Mouse (Mus musculus): ENCODE data around the gene Sorl1. TPM values are rescaled to one million over a fixed set of nuclear protein-coding genes. Genes with fewer than 3 reads are reported as not detected.
A peak's percentile ranks its signal among the peaks of the same experiment; 100 is the strongest.

Gene Sorl1
- total RNA-seq, 2 experiments from 2014 or later: 23.5 to 38.2 TPM

DNA sequence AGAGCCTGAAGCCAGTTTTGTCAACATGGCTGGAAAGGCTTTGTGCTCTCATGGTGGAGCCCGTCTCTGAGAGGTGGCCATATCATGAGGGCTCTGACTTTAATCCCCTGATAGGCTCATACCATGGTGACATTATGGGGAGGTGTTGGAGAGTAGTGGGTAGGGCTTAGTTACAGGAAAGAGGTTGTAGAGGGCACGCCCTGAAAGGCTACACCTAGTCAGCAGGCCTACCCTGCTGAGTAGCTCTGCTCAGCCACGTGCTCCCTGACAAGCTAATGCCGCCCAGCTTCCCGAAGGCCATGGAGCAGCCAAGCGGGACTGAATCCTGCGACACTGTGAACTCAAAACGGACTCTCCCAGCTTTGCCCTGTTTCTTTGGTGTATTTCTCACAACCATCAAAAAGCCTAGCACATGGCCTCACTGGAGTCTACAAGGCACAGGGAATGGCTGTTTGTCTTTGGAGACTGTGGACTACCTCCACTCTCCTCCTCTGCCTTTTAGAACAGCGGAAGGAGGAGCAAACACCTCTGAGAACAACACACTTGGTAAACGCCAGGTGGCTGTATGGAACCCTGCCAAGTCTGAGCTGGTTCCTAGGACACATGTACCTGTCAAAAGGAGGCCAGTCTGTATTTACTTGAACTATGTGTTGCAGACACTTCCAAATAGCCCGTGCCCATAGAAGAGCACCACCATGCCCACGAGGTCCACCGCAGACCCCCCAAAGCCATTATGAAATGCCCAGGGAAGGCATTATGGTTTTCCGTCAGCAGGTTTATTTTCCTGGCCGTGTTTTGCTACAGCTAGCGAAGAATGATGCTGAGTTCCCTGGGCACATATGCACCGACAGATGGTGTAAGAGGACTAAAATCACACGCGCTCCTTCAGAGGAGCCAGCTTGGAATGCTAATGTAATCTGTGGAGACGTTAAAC is 69.5 kb downstream of the Sorl1 start:
- no peak for DNase-seq (ENCODE audit: low spot score in 2 of 2)

DNA sequence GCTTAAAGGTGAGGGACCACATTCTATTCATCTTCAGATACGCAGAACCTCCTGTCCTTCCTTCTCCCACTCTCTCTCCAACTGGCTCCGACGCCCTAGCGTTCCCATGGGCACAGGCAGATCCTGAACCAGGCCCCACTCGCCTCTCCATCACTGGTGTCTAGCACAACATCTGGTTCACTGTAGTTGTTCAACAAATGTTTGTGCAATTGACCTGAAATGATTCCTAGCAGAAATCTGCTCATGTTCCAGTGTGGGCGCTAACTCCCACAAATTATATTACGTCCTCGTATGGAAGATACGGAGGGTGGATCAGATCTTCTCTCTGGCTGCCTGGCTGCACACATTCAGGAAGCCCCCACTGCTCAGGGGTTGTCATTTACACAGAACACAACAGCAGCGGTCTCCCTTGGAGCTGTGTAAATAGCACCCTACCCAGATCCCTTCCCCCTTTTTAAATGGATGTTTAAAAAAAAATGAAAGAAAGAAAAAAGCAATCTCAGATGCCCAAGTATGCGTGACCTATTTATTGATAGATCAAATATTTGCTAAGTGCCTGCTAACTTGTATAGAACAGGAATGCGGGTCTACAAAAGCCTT is 70.4 kb downstream of the Sorl1 start:
- no peak for DNase-seq (ENCODE audit: low spot score in 2 of 2)

DNA sequence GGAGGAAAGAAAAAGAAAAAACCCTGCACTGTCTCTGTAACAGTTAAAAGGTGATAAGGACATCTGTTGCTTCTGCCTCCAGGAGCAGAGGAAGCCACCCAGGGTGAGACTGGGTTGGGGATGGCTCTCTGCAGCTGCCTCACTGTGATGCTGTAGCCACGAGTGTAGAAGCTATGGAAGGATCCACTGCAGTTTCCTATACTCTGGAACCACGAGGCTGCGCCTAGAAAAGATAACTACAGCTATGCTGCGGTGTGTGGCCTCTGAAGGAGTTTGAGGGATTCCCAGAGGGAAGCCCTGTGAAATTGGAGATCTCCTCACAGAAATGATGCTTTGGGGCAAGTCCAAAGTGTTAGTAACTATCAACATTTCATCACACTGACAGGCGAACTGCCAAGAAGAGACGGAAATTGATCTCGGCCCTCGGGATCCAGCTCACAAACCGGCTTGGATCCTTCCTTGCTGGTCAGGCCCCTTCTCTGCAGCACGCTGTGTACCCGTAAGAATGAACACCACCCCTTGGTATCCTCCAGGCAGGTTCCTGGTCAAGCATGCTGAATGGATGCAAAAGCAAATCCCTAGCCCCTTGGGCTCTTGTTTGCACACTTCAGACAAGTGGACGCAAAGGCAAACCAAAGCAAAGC is 71.3 kb downstream of the Sorl1 start:
- no peak for DNase-seq (ENCODE audit: low spot score in 2 of 2)

DNA sequence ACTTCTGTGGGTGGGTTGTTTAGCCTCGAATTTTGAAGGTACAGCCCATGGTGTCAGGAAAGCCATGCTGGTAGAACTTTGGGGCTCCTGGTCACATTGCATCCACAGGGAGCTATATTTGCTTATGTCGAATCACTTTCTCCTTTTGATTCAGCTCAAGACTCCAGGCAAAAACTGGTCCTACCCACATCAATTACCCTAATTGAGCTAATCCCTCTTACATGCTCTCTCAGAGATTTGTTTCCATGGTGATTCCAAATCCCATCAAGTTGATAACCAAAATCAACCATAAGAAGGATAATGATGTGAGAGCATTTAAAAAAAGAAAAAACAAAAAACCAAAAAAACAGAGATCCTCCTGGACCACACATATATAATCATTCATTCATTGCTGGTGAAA is 75.6 kb downstream of the Sorl1 start:
- DNase-seq (ENCODE audit: low spot score in 2 of 2): no peak

DNA sequence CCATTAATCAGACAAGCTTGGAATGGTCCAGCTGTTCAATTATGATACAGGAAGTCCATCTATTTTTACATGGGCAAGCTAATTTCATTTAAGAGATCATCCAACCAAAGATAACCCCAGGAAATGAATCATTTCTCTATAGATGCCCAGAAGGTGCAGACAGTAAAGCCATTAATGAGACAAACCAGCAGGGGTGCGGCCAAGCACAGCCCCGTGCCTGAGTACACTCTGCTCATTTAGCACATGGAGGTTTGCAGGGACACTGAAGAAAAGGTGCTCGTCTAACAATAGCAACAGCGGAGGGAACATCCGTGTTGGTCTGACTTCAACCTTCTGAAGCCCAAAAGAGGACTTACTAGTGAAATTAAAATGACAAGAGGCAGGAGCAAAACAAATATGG is 76.3 kb downstream of the Sorl1 start:
- DNase-seq (ENCODE audit: low spot score in 2 of 2): no peak

DNA sequence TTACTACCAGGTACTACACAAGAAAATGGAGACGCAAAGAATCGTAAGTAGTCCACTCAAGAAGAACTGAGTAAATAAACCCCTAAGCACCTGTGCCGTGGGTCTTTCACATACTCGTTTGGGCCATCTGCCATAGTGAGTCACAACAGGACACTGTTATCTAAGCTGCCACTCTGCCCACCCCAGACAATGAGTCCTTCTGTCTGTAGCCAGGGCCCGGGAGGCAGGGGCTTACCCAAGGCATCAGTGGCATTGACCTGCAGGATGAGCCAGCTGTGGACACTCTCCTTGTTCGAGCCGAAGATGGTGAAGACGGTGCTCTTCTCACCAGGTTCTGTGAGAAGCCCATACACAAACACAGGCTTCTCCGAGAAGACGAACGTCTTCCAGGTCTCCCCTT is 77.8 kb downstream of the Sorl1 start:
- DNase-seq (ENCODE audit: low spot score in 2 of 2): no peak

DNA sequence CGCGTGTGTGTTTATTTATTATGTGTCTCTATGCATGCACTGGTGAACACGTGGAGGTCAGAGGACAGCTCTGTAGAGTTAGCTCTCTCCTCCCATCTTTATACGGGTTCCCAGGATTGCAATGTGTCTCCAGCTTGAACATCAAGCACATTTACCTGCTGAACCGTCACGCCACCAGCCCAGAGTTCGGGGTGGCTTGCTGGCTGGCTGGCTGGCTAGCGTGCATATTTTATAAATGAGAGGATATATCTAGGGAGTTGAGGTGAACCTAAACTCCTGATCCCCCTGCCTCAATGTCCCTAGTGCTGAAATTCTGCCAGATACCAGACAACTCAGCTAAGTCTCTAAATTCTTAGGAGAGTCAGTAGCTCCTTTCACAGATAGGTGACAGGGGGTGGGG is 79.4 kb downstream of the Sorl1 start:
- no peak for DNase-seq (ENCODE audit: low spot score in 2 of 2)

DNA sequence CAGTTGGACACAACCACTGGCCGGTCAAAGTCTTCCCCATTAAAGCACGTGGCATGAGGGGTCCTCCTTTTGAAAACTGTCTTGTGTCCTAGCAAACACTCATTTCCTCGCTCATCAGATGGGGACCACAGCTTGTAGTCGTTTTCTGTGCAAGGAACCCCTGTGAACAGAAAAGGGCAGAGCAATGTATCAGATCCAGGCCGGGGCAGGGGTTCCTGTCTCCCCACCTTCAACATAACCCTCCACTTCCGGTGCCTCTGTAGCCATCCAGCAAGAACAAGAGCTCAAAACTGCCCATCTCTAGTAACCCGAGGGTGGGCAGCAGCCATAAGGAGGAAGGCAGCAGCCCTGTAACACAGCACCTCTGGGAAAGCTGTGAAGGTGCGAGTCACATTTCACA is 80.2 kb downstream of the Sorl1 start:
- DNase-seq (ENCODE audit: low spot score in 2 of 2): no peak

DNA sequence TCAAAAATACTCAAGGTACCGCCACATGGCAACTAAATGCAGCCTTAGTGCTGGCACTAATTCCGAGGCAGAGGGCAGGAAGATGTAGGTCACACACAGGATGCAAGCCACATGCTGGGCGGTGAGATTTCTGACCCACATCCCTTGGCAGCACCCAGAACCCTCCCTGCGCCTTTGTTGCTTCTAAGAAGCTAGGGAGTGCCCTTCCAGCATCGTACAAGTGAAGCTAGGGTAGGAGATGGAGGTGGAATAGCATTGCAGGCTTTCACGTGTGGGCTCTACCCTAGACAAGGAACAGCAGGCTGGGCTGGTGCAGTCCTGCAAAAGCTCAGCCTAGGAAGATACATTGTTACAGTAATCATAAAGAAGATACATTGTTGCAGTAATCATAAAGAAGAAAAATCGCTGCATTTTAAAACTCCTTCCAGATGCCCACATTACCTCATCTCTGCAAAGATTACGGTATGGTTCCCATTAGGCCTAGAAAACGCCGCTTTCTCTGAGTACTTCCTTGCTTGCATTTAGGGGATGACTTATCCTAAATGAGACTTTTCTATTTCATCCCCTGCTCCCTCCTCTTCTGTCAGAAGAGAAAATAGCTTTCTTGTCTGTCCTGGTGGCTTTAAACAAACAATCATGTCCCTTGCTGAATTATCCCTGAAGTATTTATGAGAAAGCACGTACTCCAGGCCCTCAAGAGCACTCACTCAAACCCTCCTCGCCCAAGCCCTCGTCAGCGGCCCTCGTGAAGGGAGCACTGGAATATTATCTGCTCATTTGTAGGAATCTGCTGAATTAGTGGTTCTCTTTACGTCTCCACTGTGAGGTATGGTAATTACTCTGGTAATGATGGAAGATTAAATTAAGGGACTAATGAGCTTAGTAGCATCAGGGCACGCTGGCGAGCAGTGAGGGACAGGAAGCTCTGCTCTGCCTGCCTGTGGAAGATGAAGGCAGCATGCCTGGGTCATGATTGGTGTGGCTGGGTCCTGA is 84.8 kb downstream of the Sorl1 start:
- no peak for DNase-seq (ENCODE audit: low spot score in 2 of 2)

DNA sequence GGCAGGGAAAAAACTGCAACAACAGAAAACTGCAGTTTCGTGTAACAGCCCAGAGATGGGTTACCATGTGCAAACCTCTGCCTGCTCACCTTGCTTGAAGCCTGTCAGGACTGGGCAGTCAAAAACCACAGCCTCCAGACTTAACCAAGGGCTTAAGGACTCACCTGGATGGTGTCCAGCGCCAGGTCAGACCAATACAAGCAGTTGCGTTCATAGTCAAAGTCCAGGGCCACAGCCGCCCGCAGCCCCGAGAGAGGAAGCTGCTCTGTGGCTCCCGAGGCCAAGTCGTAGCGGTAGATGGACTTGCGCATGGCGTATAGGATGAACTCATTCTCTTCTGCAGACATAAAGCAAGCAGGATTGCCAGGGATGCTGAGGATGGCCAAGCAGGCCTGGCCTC is 87.2 kb downstream of the Sorl1 start:
- no peak for DNase-seq (ENCODE audit: low spot score in 2 of 2)

DNA sequence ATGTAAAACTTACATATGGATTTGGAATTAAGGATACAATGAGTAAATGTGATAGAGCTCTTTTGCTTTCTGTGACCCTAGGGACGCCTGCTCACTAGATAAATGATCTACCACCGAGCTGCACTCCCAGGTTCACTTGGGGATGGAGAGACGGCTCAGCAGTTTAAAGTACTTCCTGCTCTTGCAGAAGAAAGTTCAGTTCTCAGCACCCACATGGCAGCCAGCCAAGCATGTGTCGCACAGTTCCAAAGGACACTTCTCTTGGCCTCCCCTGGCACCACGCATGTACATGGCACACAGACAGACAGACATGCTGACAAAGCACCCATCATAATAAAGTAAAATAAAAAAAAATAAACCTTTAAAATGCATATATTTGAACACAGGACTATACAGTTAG is 88.1 kb downstream of the Sorl1 start:
- peak in 1 of 2 experiments; percentile 27 for DNase-seq (ENCODE audit: low spot score in 2 of 2)

DNA sequence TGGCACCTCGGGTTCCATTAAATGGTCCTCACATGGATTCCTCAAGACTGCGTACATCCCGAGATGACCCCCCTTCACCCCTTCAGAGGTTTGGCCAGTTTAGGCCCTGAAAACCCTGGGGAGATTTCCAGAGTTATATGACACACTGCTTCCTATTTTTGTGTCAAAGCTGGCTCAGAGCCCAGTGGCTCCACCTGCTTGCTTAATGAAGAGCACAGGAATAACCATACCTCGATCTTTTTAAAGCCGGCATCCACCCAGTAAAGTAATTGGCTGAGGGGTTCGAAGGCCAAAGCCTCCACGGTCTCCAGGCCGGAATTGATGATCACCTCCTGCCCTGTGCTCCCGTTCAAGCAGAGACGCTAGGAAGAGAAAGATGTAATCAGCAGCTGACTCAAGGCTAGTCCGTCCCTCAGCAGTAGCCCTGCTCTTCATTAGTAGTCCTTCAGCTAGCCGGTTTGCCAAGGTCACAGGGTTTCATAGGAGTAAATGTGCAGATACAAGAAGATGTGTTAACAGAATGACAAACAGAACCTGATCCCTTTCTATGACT is 88.8 kb downstream of the Sorl1 start:
- DNase-seq (ENCODE audit: low spot score in 2 of 2): peak in 1 of 2 experiments; percentile 10

DNA sequence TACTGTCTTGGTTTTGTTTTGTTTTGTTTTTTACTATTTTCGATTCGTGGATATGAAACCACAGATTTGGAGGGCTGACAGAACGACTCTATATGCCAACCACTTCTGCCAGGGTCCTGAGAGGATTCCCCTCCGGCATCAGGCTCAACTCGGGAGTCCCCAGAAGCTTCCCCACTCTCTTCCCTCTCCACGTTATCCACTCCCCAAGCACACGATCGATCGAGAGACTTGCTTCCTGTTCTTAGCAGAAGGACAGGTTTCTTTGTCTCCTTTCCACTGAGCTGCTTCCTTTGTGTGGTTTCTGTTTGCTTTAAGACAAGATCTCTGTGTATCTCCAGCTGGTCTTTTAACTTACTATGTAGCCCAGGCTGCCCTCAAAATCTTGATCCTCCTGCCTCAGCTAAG is 90.0 kb downstream of the Sorl1 start:
- no peak for DNase-seq (ENCODE audit: low spot score in 2 of 2)

DNA sequence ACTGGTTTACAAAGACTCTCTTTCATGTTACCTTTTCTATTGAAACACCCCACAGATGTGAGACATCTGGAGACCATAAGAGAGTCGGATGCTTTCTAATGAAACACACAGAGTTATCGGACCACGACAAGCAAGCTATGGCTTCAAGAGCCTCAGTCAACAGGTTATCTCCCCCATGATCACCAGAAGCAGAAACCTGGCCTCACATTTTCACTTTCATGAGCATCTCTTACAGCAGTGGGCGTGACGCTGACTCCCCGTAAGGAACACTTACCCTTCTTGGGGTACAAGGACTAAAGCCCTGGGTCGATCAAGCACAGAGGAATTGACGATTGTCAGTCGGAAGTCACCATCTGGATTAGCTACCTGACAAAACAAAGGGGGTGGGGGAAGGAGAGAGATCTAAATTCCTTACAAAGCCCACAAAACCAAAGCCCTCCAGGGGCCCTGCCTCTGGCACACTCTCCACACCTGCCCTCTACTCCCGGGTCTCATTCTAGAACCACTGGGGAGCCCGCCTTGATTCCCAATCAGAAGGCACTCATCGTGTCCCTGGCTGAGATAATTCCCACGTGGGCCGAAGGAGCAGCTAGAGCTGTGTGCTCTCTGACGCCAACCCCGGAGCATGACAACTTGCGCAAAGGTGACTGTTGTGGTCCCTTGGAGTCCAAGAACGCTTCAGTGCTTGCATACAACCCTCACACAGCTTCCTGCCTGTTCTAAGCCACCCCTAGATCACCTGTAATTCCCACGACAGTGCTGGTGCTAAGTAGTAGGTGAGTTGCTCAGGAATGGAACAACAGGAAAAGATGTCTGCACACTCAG is 90.6 kb downstream of the Sorl1 start:
- no peak for DNase-seq (ENCODE audit: low spot score in 2 of 2)

DNA sequence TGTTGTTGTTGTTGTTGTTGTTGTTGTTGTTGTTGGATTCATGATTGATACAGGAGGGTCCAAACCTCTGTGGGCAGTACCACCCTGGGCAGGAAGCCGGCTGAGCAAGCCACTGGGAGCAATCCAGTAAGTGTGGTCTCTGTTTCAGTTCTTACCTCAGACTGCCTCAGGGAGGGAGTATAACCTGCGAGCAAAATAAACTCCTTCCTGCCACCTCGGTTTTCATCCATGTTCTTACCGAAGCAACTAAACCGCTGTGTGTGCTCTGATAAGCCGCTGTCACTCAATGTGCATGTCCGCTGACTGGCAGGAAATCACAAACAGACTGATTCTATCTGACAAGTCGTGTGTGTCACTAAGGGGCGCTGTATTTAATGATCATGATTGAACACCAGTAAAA is 91.7 kb downstream of the Sorl1 start:
- DNase-seq (ENCODE audit: low spot score in 2 of 2): no peak

DNA sequence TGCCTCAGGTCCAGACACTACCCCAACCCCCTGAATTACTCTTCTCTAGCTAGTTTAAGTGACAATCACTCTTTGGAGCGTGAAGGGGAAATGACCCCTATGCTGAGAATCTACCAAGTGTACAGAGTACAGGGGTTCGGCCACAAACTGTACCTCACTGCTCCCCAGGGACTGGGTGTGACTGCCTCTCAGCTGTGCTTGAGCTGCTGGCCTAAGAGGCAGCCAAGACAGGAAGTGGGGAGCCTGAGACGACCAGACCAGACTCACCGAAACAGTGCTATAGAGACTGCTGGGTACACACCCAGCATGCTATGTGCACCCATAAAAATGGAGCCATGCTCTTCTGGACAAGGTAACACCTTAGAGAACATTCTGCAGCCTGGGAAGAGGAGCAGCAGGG is 95.3 kb downstream of the Sorl1 start:
- DNase-seq (ENCODE audit: low spot score in 2 of 2): no peak

DNA sequence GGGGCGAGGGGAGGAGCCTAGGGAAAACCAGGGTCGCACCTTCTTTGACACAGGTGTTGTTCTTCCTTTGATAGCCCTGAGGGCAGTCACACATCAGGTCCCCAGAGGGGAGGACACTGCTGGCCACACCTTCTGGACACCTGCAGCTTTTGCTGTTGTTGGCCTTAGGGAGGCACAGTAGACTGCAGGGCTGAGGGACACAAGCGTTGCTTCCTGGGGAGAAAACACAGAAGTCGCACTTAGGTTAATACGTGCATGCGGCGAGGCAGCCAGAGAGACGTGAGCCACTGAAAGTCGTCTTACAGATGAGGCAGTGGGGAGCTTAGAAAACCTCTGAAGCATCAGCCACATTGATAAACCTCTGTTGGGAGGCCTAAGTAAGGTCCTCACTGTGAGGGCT is 99.8 kb downstream of the Sorl1 start:
- DNase-seq (ENCODE audit: low spot score in 2 of 2): no peak

DNA sequence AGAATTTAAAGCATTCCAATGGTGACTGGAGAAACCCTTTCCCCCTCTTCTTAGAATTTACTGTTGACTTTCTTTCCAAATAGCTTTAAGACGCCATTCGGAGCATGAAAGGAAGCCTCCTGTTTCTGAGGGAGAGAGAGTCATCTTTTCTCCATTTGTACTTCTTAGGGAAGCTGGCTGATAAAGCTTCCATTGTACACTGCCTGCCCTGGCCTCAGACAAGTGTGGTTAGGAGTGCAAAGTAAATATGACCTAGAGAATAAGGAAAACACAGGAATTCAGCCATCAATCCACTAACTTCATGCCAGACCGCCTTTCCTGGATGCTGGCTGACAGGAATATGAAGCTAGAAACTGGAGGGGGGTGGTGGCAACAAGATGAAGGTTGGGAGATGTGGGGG is 100.7 kb downstream of the Sorl1 start:
- no peak for DNase-seq (ENCODE audit: low spot score in 2 of 2)

DNA sequence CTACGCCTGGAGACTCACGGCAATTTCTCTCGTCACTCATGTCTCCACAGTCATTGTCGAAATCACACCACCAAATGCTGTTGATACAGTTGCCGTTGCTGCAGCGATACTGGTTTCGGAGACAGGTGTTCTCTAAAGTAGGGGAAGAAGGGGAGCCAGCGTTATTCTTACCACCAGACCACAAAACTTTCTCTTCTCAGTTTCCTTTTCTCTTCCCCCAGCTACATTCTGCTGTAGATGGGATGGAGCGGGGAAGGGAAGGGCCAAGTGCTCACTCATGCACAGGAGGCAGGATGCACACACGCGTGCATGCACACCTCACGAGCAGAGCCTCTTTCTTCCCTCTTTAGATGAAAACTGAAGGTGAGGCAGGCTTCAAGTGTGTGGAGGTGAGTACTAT is 101.8 kb downstream of the Sorl1 start:
- DNase-seq (ENCODE audit: low spot score in 2 of 2): no peak
